Mouse (Mus musculus) stomach, embryonic 14.5 days (tissue): ENCODE data around the gene 9430038I01Rik. TPM values are rescaled to one million over a fixed set of nuclear protein-coding genes. Genes with fewer than 3 reads are reported as not detected.

Experiments used
- ATAC-seq: fragments of 200-750 bp; cut with Nextera tagmentation; 2 replicates; pipeline ENCODE4 v1.8.0; 2017; ENCODE audit warnings: low read depth, moderate TSS enrichment; ENCODE audit not compliant: insufficient number of reproducible peaks, insufficient read depth, low FRiP score
- H3K27ac ChIP-seq: fragments of 300-500 bp; sonication (generic); 2 replicates; pipeline ENCODE4 v1.5.1; 2014; ENCODE audit warnings: mild to moderate bottlenecking, low read length, moderate library complexity, mixed read lengths
- H3K27me3 ChIP-seq: fragments of 300-500 bp; sonication (generic); 2 replicates; pipeline ENCODE4 v1.6.1; 2014; ENCODE audit warnings: low read length, control low read depth, mixed read lengths; ENCODE audit not compliant: control insufficient read depth, insufficient read depth
- H3K36me3 ChIP-seq: fragments of 300-500 bp; sonication (generic); 2 replicates; pipeline ENCODE4 v1.6.1; 2014; ENCODE audit warnings: mild to moderate bottlenecking, control low read depth, low read length, moderate library complexity, mixed read lengths; ENCODE audit not compliant: control insufficient read depth, insufficient read depth
- H3K4me1 ChIP-seq: fragments of 300-500 bp; sonication (generic); 2 replicates; pipeline ENCODE4 v1.6.1; 2014; ENCODE audit warnings: low read length, control low read depth, mixed read lengths; ENCODE audit not compliant: control insufficient read depth, insufficient read depth
- H3K4me2 ChIP-seq: fragments of 300-500 bp; sonication (generic); replicated peaks from 2 replicates; pipeline ENCODE4 v1.6.1; 2014; ENCODE audit warnings: low read depth, low read length, control low read depth
- H3K4me3 ChIP-seq: fragments of 300-500 bp; sonication (generic); 2 replicates; pipeline ENCODE4 v1.5.1; 2014; ENCODE audit warnings: low read depth, low read length, control low read depth
- H3K9ac ChIP-seq: fragments of 300-500 bp; sonication (generic); replicated peaks from 2 replicates; pipeline ENCODE4 v1.6.1; 2014; ENCODE audit warnings: low read depth, mild to moderate bottlenecking, control low read depth, low read length, moderate library complexity, mixed read lengths
- H3K9me3 ChIP-seq: fragments of 300-500 bp; sonication (generic); 2 replicates; pipeline ENCODE4 v1.6.1; 2016; ENCODE audit warnings: low read depth, low read length, control low read depth; ENCODE audit not compliant: control insufficient read depth
- WGBS: fragments of 180-500 bp; shearing (Covaris S2); extraction: QIAGEN DNeasy Blood & Tissue Kit; methylation state at CpG from one replicate; pipeline ENCODE4 v1.1.7; 2014; 5-methylcytosine and 5-hydroxymethylcytosine counted together
- polyA plus RNA-seq: library from polyadenylated mRNA; unstranded; fragments of >200 nt; fragmentation: Nextera tagmentation; extraction: Ambion mirVana; gene quantifications from 2 replicates; pipeline ENCODE4 v1.2.1, GENCODE M21; 2014

The 9430038I01Rik gene
- polyA plus RNA-seq, 1 experiment from 2014 or later: 33.7 TPM

DNA sequence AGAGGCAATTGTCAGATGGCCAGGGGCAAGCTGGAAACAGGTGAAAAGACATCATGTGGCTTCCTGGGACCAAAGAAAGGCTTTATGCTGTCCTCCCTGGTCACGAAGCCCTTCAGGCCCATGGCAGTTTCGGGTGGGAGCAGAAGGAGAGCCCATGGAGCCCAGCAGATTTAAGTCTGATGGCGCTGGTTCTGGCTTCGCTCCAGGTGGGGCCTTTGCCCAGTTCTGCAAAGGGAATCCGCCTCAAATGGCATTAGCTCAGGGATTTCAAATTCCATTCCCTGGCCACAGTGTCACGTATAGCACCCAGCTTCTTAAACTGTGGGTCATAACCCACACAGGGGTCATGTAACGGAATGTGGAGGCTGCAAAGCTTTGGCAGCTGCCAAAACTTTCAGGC lies 63.7 kb downstream of the 9430038I01Rik start:
- Histone ChIP-seq H3K4me2 (no peak overlapping the region), H3K27me3 (no peaks in the 10 kb centered on the region), H3K36me3 (no peaks in the 10 kb centered on the region), H3K4me1 (0 out of 2 replicates have a peak, but pooled peaks cover 4% of the 10 kb centered on the region), H3K9me3 (no peaks in the 10 kb centered on the region), H3K27ac (no peak overlapping the region), H3K4me3 (no peak overlapping the region), H3K9ac (no peak overlapping the region)
- no peak for ATAC-seq
- WGBS: 70% methylated on average over 7 of the region's 7 CpGs

DNA sequence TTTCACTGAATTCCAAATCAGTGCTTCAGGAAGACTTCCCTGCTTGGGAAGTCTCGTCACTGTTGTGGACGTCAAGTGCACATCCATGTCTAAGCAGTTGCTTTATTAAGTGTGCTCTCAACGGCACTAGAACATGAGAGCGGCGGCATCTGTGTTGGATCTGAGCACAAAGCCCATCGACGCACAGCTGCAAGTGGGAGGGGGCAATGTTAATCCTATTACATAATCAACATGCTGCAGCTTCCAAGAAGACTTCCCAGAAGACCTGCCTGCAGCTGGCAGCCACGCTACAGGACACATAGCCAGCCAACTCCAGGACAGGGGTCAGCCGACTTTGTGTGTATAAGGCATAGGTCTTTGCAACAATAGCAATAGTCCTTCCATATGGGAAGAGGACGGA lies 64.5 kb downstream of the 9430038I01Rik start:
- no peaks in the 10 kb centered on the region for H3K9me3 ChIP-seq
- H3K27me3 ChIP-seq: no peaks in the 10 kb centered on the region
- 53% methylated on average over 10 of the region's 10 CpGs for WGBS
- H3K27ac ChIP-seq: no peak overlapping the region
- no peak overlapping the region for H3K9ac ChIP-seq
- H3K36me3 ChIP-seq: no peaks in the 10 kb centered on the region
- 0 out of 2 replicates have a peak, but pooled peaks cover 4% of the 10 kb centered on the region for H3K4me1 ChIP-seq
- H3K4me2 ChIP-seq: no peak overlapping the region
- no peak for ATAC-seq
- H3K4me3 ChIP-seq: no peak overlapping the region

DNA sequence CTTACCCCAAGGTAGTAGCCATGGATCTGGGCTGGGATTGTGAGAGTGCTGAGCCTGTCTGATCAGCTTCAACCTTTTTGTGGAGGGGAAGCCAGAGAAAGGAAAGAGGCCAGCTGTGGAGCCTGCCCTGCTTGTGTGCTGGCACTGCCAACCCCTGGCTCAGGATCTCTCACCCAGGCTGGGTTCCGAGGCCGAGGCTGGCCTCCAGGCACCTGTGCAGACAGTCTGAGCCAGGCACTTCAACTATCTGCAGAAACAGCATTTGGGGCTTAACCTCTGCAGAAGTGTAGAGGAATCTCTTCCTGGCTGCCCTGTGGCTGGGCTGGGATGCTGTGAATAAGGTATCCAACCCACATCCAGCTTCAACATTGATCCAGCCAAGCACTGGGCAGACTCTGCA lies 76.6 kb downstream of the 9430038I01Rik start:
- no peak overlapping the region for H3K9ac ChIP-seq
- 0 out of 2 replicates have a peak, but pooled peaks cover 3% of the 10 kb centered on the region for H3K27me3 ChIP-seq
- H3K4me1 ChIP-seq: no peaks in the 10 kb centered on the region
- no peak for ATAC-seq
- WGBS: 84% methylated on average over 2 of the region's 2 CpGs
- no peak overlapping the region for H3K27ac ChIP-seq
- H3K4me2 ChIP-seq: no peak overlapping the region
- H3K36me3 ChIP-seq: no peaks in the 10 kb centered on the region
- H3K9me3 ChIP-seq: no peaks in the 10 kb centered on the region
- no peak overlapping the region for H3K4me3 ChIP-seq

Other genes with a start within 250 kb of the 9430038I01Rik start
- gene Ebf3, start 96.3 kb downstream of the 9430038I01Rik start, polyA plus RNA-seq: 1.6 and 1.9 TPM in 2 replicates
- 254 and 270 TPM in 2 replicates for gene Glrx3, start 26.9 kb upstream of the 9430038I01Rik start, polyA plus RNA-seq